Mouse (Mus musculus) thymus, adult 2 months (tissue): ENCODE data around the gene Ppara.

Experiments used
- CTCF ChIP-seq: fragments of 200-500 bp; IDR thresholded peaks from 2 replicates; pipeline ENCODE4 v1.5.1; 2012; ENCODE audit warnings: mild to moderate bottlenecking, control low read depth, low read length, moderate library complexity, borderline replicate concordance; ENCODE audit not compliant: control insufficient read depth, poor library complexity, insufficient read depth; ENCODE audit errors: extremely low read depth
- POLR2A ChIP-seq: fragments of 200-500 bp; IDR thresholded peaks from 2 replicates; pipeline ENCODE4 v1.6.1; 2012; ENCODE audit warnings: mild to moderate bottlenecking, low read length, control low read depth, moderate library complexity; ENCODE audit not compliant: control insufficient read depth, poor library complexity, insufficient read depth; ENCODE audit errors: extremely low read depth

GRCm38 (mm10) chr15:85699862-85700501 lies 34.8 kb upstream of the Ppara start:
- TF ChIP-seq POLR2A (no peak), CTCF (no peak)
